Mouse (Mus musculus): ENCODE measurements around the gene Tas2r108. TPM values are rescaled to one million over a fixed set of nuclear protein-coding genes. Genes with fewer than 3 reads are reported as not detected.
A peak's percentile ranks its signal among the peaks of the same experiment; 100 is the strongest.

Gene Tas2r108
- polyA plus RNA-seq (2015; fragmentation: Nextera tagmentation; extraction: Ambion mirVana), result not detected in 2 replicates

- Histone ChIP-seq H3K4me2 (ENCODE audit: low read length) (no peak within 1 kb of the TSS), H3K27ac (ENCODE audit: low read length) (no peak within 1 kb of the TSS), H3K9me3 (replicated peaks; ENCODE audit: control insufficient read depth, low read length, poor library complexity, severe bottlenecking) (no peaks in the 10 kb centered on the region), H3K4me3 (ENCODE audit: low read depth, low read length) (no peak within 1 kb of the TSS), H3K36me3 (ENCODE audit: control insufficient read depth, insufficient read depth, low read length) (no peaks in the 10 kb centered on the region), H3K9ac (ENCODE audit: low read depth, low read length) (no peak within 1 kb of the TSS), H3K4me1 (ENCODE audit: control insufficient read depth, insufficient read depth, low read length) (no peaks in the 10 kb centered on the region), H3K27me3 (ENCODE audit: control insufficient read depth, insufficient read depth, low read depth, low read length) (no peaks in the 10 kb centered on the region)
- WGBS, result 94% methylated on average over 3 of the region's 3 CpGs
- no peak for ATAC-seq
These were observed at the start of gene Tas2r108 for GRCm38 (mm10) chr6:40493229-40493628. Tas2r108 (plus strand) TSS chr6:40493529.

GRCm38 (mm10) chr6:40448626-40449025, 44.7 kb upstream of the Tas2r108 start:
- Histone ChIP-seq H3K27me3 (ENCODE audit: control insufficient read depth, insufficient read depth, low read depth, low read length) (no peaks in the 10 kb centered on the region), H3K9me3 (replicated peaks; ENCODE audit: control insufficient read depth, low read length, poor library complexity, severe bottlenecking) (no peaks in the 10 kb centered on the region), H3K27ac (ENCODE audit: low read length) (no peak overlapping the region), H3K4me2 (ENCODE audit: low read length) (no peak overlapping the region), H3K4me1 (ENCODE audit: control insufficient read depth, insufficient read depth, low read length) (no peaks in the 10 kb centered on the region), H3K36me3 (ENCODE audit: control insufficient read depth, insufficient read depth, low read length) (no peaks in the 10 kb centered on the region), H3K9ac (ENCODE audit: low read depth, low read length) (no peak overlapping the region), H3K4me3 (ENCODE audit: low read depth, low read length) (no peak overlapping the region)
- ATAC-seq, result no peak

- no peak overlapping the region for H3K4me3 ChIP-seq (ENCODE audit: low read depth, low read length)
- 23% methylated on average over 7 of the region's 7 CpGs for WGBS
- no peak for ATAC-seq
These were observed 38.8 kb upstream of the Tas2r108 start for GRCm38 (mm10) chr6:40454436-40455041.

GRCm38 (mm10) chr6:40465710-40466109, 27.6 kb upstream of the Tas2r108 start:
- Histone ChIP-seq H3K4me3 (ENCODE audit: low read depth, low read length) (no peak overlapping the region), H3K27me3 (ENCODE audit: control insufficient read depth, insufficient read depth, low read depth, low read length) (no peaks in the 10 kb centered on the region), H3K4me2 (ENCODE audit: low read length) (no peak overlapping the region), H3K36me3 (ENCODE audit: control insufficient read depth, insufficient read depth, low read length) (no peaks in the 10 kb centered on the region), H3K4me1 (ENCODE audit: control insufficient read depth, insufficient read depth, low read length) (peaks cover 3% of the 10 kb centered on the region), H3K9ac (ENCODE audit: low read depth, low read length) (no peak overlapping the region), H3K9me3 (replicated peaks; ENCODE audit: control insufficient read depth, low read length, poor library complexity, severe bottlenecking) (no peaks in the 10 kb centered on the region), H3K27ac (ENCODE audit: low read length) (no peak overlapping the region)
- ATAC-seq, result no peak
- 48% methylated on average over 6 of the region's 6 CpGs for WGBS

More at GRCm38 (mm10) chr6:40454436-40455041, 38.8 kb upstream of the Tas2r108 start:
- H3K36me3 ChIP-seq (ENCODE audit: control insufficient read depth, insufficient read depth, low read length), result no peaks in the 10 kb centered on the region
- no peaks in the 10 kb centered on the region for H3K9me3 ChIP-seq (replicated peaks; ENCODE audit: control insufficient read depth, low read length, poor library complexity, severe bottlenecking)
- no peaks in the 10 kb centered on the region for H3K4me1 ChIP-seq (ENCODE audit: control insufficient read depth, insufficient read depth, low read length)
- H3K4me2 ChIP-seq (ENCODE audit: low read length), result no peak overlapping the region
- H3K27me3 ChIP-seq (ENCODE audit: control insufficient read depth, insufficient read depth, low read depth, low read length), result no peaks in the 10 kb centered on the region
- no peak overlapping the region for H3K9ac ChIP-seq (ENCODE audit: low read depth, low read length)
- H3K27ac ChIP-seq (ENCODE audit: low read length), result no peak overlapping the region

- WGBS, result under 1% methylated on average over 52 of the region's 54 CpGs
- Histone ChIP-seq H3K36me3 (ENCODE audit: control insufficient read depth, insufficient read depth, low read length) (peaks cover 16% of the 10 kb centered on the region), H3K4me3 (ENCODE audit: low read depth, low read length) (peak within 1 kb of the TSS; percentile 57), H3K9ac (ENCODE audit: low read depth, low read length) (peak within 1 kb of the TSS; percentile 77), H3K27me3 (ENCODE audit: control insufficient read depth, insufficient read depth, low read depth, low read length) (no peaks in the 10 kb centered on the region), H3K4me2 (ENCODE audit: low read length) (peak within 1 kb of the TSS; percentile 86), H3K4me1 (ENCODE audit: control insufficient read depth, insufficient read depth, low read length) (peaks cover 12% of the 10 kb centered on the region), H3K27ac (ENCODE audit: low read length) (peak within 1 kb of the TSS; percentile 87), H3K9me3 (replicated peaks; ENCODE audit: control insufficient read depth, low read length, poor library complexity, severe bottlenecking) (no peaks in the 10 kb centered on the region)
- ATAC-seq, result peak; percentile 97
These were observed 22.2 kb upstream of the Tas2r108 start, which contains the start of gene Ssbp1 for GRCm38 (mm10) chr6:40470916-40471719. Ssbp1 (plus strand) TSS chr6:40471352.

GRCm38 (mm10) chr6:40471720-40472010, 21.7 kb upstream of the Tas2r108 start:
- Histone ChIP-seq H3K4me1 (ENCODE audit: control insufficient read depth, insufficient read depth, low read length) (peaks cover 12% of the 10 kb centered on the region), H3K4me3 (ENCODE audit: low read depth, low read length) (peak overlapping the region; percentile 57), H3K4me2 (ENCODE audit: low read length) (peak overlapping the region; percentile 86), H3K27me3 (ENCODE audit: control insufficient read depth, insufficient read depth, low read depth, low read length) (no peaks in the 10 kb centered on the region), H3K9me3 (replicated peaks; ENCODE audit: control insufficient read depth, low read length, poor library complexity, severe bottlenecking) (no peaks in the 10 kb centered on the region), H3K27ac (ENCODE audit: low read length) (peak overlapping the region; percentile 87), H3K9ac (ENCODE audit: low read depth, low read length) (peak overlapping the region; percentile 77), H3K36me3 (ENCODE audit: control insufficient read depth, insufficient read depth, low read length) (peaks cover 20% of the 10 kb centered on the region)
- no peak for ATAC-seq
- whole genome bisulfite sequencing, result under 1% methylated on average over 7 of the region's 7 CpGs

- no peak overlapping the region for H3K9ac ChIP-seq (ENCODE audit: low read depth, low read length)
- WGBS, result 94% methylated on average over 4 of the region's 4 CpGs
- H3K27me3 ChIP-seq (ENCODE audit: control insufficient read depth, insufficient read depth, low read depth, low read length), result no peaks in the 10 kb centered on the region
- H3K27ac ChIP-seq (ENCODE audit: low read length), result no peak overlapping the region
- no peaks in the 10 kb centered on the region for H3K9me3 ChIP-seq (replicated peaks; ENCODE audit: control insufficient read depth, low read length, poor library complexity, severe bottlenecking)
- no peak for ATAC-seq
- no peak overlapping the region for H3K4me3 ChIP-seq (ENCODE audit: low read depth, low read length)
- no peak overlapping the region for H3K4me2 ChIP-seq (ENCODE audit: low read length)
- H3K36me3 ChIP-seq (ENCODE audit: control insufficient read depth, insufficient read depth, low read length), result peaks cover 31% of the 10 kb centered on the region
- H3K4me1 ChIP-seq (ENCODE audit: control insufficient read depth, insufficient read depth, low read length), result peaks cover 7% of the 10 kb centered on the region
These were observed 17.2 kb upstream of the Tas2r108 start for GRCm38 (mm10) chr6:40476132-40476531.

- WGBS, result 96% methylated on average over 1 of the region's 1 CpGs
- Histone ChIP-seq H3K9ac (ENCODE audit: low read depth, low read length) (no peak overlapping the region), H3K4me2 (ENCODE audit: low read length) (no peak overlapping the region), H3K4me3 (ENCODE audit: low read depth, low read length) (no peak overlapping the region), H3K9me3 (replicated peaks; ENCODE audit: control insufficient read depth, low read length, poor library complexity, severe bottlenecking) (no peaks in the 10 kb centered on the region), H3K4me1 (ENCODE audit: control insufficient read depth, insufficient read depth, low read length) (no peaks in the 10 kb centered on the region), H3K27me3 (ENCODE audit: control insufficient read depth, insufficient read depth, low read depth, low read length) (no peaks in the 10 kb centered on the region), H3K27ac (ENCODE audit: low read length) (no peak overlapping the region), H3K36me3 (ENCODE audit: control insufficient read depth, insufficient read depth, low read length) (peaks cover 47% of the 10 kb centered on the region)
- no peak for ATAC-seq
These were observed 13.6 kb upstream of the Tas2r108 start for GRCm38 (mm10) chr6:40479705-40480104.

- no peak overlapping the region for H3K4me3 ChIP-seq (ENCODE audit: low read depth, low read length)
- no peaks in the 10 kb centered on the region for H3K27me3 ChIP-seq (ENCODE audit: control insufficient read depth, insufficient read depth, low read depth, low read length)
- H3K4me2 ChIP-seq (ENCODE audit: low read length), result no peak overlapping the region
- WGBS, result 93% methylated on average over 5 of the region's 5 CpGs
- H3K4me1 ChIP-seq (ENCODE audit: control insufficient read depth, insufficient read depth, low read length), result no peaks in the 10 kb centered on the region
- H3K27ac ChIP-seq (ENCODE audit: low read length), result no peak overlapping the region
- H3K9me3 ChIP-seq (replicated peaks; ENCODE audit: control insufficient read depth, low read length, poor library complexity, severe bottlenecking), result no peaks in the 10 kb centered on the region
- no peak overlapping the region for H3K9ac ChIP-seq (ENCODE audit: low read depth, low read length)
- no peak for ATAC-seq
- H3K36me3 ChIP-seq (ENCODE audit: control insufficient read depth, insufficient read depth, low read length), result peaks cover 26% of the 10 kb centered on the region
These were observed 11.0 kb upstream of the Tas2r108 start for GRCm38 (mm10) chr6:40482318-40482717.

All from midbrain, embryonic 16.5 days (tissue).